Mouse (Mus musculus): ENCODE measurements around the gene Atp1b1. TPM values are rescaled to one million over a fixed set of nuclear protein-coding genes. Genes with fewer than 3 reads are reported as not detected.
A peak's percentile ranks its signal among the peaks of the same experiment; 100 is the strongest.

Gene Atp1b1
- total RNA-seq (2021) = 100 to 1,000 TPM; 131 to 188 TPM
- long read RNA-seq, experiment 1, transcript Atp1b1-201 (6 exons, 2,580 nt) = major isoform, 17 of 48 reads
- long read RNA-seq, experiment 1, partial matches to known transcripts = 1 of 48 reads
- long read RNA-seq, experiment 1, other reads (novel, unspliced or antisense) = 30 of 48 reads
- long read RNA-seq, experiment 2, transcript Atp1b1-201 (6 exons, 2,580 nt) = major isoform, 46 of 117 reads
- long read RNA-seq, experiment 2, partial matches to known transcripts = 12 of 117 reads
- long read RNA-seq, experiment 2, other reads (novel, unspliced or antisense) = 59 of 117 reads

- intact Hi-C loops (cut with DNase I) = no loop called here
These were observed at the start of gene Atp1b1 for GRCm38 (mm10) chr1:164458245-164458613. TSS of gene Atp1b1 (minus strand) at chr1:164458355.

GRCm38 (mm10) chr1:164505096-164505495, 46.9 kb upstream of the Atp1b1 start:
- DNase-seq = no peak
- intact Hi-C loops (cut with DNase I) = no loop called here

More at GRCm38 (mm10) chr1:164458245-164458613, at the start of gene Atp1b1:
- peak; percentile 48 to 62 for DNase-seq

DNA sequence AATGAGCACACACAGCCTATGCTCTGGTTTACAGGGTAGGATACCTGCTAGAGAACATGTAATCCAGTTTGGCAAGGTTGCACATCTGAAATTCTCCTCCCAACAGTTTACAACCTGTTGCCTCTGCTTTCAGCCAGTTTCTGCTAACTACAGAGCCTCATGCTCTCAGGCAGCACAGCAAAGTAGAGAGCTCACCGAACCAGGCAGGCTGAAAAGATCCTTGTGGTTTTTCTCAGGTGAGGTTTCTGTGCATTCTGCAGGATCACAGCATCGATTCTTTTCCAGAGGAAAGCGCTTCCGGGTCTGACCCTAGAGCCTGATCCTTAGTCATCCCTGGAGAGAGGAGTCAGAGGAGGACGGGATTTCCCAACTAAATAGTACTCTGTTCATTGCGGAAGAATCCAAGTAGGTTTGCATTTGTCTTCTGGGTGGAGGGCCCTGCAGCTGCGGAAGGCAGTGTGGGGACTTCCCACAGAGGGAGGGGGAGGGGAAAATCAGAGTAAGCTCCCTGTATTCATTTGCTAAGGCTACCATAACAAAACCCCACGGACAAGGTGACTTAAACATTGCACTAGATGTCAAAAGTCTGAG, 45.1 kb upstream of the Atp1b1 start:
- intact Hi-C loops (cut with DNase I) = no loop called here

DNA sequence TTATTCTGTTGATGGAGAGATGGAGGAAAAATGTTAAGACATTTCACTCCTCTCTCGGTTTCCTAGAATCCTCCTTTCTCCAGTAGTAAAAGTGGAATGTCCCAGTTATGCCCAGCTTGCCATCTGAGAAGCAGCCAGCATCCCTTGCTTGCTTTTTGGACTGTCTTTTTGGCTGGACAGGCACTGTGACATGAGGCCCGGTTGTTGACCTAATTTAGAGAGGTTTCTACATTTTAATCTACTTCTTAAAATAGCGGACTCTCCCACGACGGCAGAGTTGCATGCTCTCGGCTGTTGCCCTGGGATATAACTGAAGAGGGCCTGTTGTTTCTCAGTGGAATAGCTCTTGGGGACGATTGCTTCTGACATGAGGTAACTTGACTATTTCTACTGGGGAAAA, 44.1 kb upstream of the Atp1b1 start:
- no peak for DNase-seq
- intact Hi-C loops (cut with DNase I) = no loop called here

More for the DNA sequence above, 45.1 kb upstream of the Atp1b1 start:
- no peak for DNase-seq

DNA sequence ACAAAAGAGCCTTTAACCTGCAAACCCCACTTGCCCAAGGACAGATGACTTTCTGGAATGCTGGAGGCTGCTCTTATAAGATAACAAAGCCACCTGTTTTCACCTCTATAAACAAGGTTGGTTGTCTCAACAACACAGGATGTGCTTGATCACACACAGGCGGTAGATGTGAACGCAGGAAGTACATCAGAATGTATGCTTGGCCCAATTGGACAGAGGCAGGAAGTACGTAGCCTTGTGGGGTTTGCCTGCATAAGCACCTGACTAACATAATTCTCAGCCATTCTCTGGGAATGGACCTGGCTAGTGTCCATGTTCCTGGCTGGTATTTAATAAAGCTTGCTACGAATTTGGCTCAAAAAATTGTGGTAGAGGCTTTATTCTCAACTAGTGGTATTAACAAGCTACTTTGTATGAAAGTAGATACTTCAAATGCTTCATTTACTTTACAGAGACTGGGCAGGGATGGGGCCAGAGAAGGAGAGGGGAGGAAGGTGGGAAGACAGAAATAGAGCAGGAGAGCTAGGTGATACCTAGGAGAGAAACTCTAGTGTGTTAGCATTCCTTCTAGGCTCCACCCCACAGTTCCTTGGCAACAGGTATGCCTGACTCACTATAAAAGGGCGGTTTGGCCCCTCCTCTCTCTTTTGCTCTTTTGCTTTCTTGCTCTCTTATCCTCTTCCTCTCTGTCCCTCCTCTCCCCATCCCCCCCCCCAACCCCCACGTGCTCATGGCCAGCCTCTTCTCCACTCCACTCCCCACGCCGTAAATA, 36.8 kb upstream of the Atp1b1 start:
- no peak for DNase-seq
- intact Hi-C loops (cut with DNase I) = no loop called here

- intact Hi-C loops (cut with DNase I) = no loop called here
- DNase-seq = no peak
These were observed 36.1 kb upstream of the Atp1b1 start for GRCm38 (mm10) chr1:164494215-164494614.

- intact Hi-C loops (cut with DNase I) = no loop called here
These were observed 35.0 kb upstream of the Atp1b1 start for GRCm38 (mm10) chr1:164493042-164493705.

GRCm38 (mm10) chr1:164492476-164492875, 34.3 kb upstream of the Atp1b1 start:
- intact Hi-C loops (cut with DNase I) = no loop called here
- no peak for DNase-seq

More at GRCm38 (mm10) chr1:164493042-164493705, 35.0 kb upstream of the Atp1b1 start:
- peak; percentile 22 to 37 for DNase-seq

- intact Hi-C loops (cut with DNase I) = no loop called here
- no peak for DNase-seq
These were observed 31.9 kb upstream of the Atp1b1 start for GRCm38 (mm10) chr1:164489961-164490594.

DNA sequence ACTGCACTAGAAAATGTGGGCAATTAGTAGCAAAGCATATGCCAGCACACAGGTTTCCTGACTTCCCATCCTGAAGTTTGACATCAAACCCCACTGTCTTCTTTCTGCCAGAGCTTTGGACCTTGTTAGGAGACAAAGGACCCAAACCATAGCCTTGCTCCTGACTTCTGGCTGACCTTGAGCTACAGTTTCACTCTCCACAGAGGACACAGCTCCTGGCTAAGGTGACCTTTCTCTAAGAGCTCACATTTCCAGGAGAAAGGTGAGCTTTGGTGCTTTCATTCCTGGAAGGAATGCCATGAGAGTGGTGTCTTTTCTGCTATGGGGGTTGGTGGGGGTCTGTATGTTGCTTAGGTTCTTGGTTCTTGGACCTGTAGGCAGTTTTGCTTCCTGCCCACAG, 25.6 kb upstream of the Atp1b1 start:
- no peak for DNase-seq
- intact Hi-C loops (cut with DNase I) = no loop called here

DNA sequence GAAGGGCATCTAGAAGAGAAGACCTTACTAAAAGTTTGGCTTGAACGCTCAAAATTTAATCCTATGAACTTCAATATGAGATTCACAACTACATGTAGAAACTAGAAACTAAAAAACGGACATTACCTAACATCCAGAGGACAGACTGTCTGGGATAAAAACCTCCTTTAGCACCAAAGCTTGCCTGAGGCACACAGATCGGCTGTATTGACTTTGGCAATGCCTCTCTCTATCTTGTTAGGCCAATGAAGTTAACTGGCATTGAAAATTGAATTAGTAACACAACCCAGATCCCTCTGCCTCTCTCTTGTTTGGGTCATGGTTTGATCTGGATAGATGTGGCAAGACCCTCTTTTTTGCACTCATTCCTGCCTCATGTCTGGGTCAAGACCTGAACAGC, 24.7 kb upstream of the Atp1b1 start:
- no peak for DNase-seq
- intact Hi-C loops (cut with DNase I) = no loop called here

- no peak for DNase-seq
- intact Hi-C loops (cut with DNase I) = no loop called here
These were observed 23.6 kb upstream of the Atp1b1 start for GRCm38 (mm10) chr1:164481645-164482354.

GRCm38 (mm10) chr1:164480755-164481644, 22.8 kb upstream of the Atp1b1 start:
- intact Hi-C loops (cut with DNase I) = no loop called here
- no peak for DNase-seq

- no peak for DNase-seq
- intact Hi-C loops (cut with DNase I) = no loop called here
These were observed 17.7 kb upstream of the Atp1b1 start for GRCm38 (mm10) chr1:164475895-164476294.

- intact Hi-C loops (cut with DNase I) = no loop called here
- no peak for DNase-seq
These were observed 16.8 kb upstream of the Atp1b1 start for GRCm38 (mm10) chr1:164474778-164475511.

GRCm38 (mm10) chr1:164474310-164474709, 16.2 kb upstream of the Atp1b1 start:
- no peak for DNase-seq
- intact Hi-C loops (cut with DNase I) = no loop called here

DNA sequence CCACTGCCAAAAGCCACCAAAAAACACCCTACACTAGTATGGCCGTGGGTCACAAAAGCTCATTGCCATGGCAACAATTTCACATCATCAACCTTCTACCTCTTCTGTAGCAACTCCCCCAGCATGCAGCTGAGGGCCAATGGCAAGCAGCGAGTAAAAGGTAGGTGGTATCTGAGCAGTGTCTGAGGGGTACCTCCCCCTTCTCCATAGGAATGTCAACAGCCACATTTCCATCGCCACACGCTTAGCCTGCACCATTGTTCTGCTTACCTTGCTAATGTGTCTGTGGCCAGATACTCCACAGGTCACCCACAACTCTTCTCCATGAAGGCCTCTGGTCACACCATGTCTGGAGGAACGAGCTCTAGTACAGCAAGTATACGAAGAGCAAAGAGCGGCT, 15.2 kb upstream of the Atp1b1 start:
- intact Hi-C loops (cut with DNase I) = no loop called here
- DNase-seq = no peak

DNA sequence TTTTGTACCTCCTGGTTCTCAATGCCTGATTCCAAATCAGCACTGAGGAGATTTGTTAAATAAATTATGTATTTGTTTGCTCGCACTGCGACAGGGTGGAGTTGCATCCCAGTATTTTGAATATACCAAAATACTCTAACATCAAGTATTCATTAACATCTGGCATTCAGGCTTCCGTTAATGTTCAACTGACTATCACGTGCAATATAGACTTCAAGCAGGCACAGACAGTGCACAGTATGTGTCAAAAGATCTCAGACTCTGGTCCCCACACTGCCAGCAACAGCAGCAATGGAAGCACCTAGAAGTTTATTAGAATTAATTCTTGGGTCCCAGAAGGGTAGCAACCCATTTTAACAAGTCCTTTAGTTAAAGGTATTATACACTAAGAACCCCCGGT, 13.5 kb upstream of the Atp1b1 start:
- intact Hi-C loops (cut with DNase I) = no loop called here
- DNase-seq = no peak

Measured in gastrocnemius, postnatal 36 days (tissue).